Comparison of ENCODE assay signal across 14 mouse cellular contexts in the genomic region with DNA sequence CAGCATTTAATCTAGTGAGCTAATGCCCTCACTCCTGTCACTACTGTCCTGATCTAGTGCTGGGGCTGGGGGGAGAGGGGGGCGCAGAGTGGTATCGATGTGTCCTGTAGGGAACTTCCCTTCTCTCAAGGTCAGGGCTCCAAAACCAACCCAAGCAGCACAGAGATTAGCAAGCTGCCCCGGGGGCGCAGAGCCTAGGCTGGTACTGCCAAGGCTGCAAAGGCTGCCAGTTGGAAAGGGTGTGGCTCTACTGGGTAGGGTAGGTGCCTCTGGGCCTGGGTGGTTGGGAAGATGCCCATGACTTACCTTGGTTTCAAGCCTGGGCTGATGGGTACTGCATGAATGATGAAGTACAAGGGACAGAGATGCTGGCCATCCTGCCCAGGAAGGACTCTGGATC. TPM values are rescaled to one million over a fixed set of nuclear protein-coding genes. Genes with fewer than 3 reads are reported as not detected.
DNase-seq lines count a peak whose midpoint lies in the region; ATAC-seq and TF ChIP-seq lines count a peak whose summit lies in the region.
"Had no signal": no experiment of that assay in that cellular context is flagged by ENCODE, and none has a peak within 500 bp of the region (broad histone marks: within the 10 kb centered on the region; RNA-seq: fewer than 3 reads in every experiment).

No protein-coding gene starts in this region.

- no peak overlapping the region for H3K27ac ChIP-seq in heart, embryonic 14.5 days (replicated peaks in 1 of 2; ENCODE audit: control insufficient read depth in 1 of 2, insufficient read depth in 1 of 2, low read depth in 2 of 2, low read length in 2 of 2)
- H3K27ac ChIP-seq in lung, embryonic 14.5 days (ENCODE audit: low read depth), result no peak overlapping the region
- no peak overlapping the region for H3K27ac ChIP-seq in limb, embryonic 11.5 days (replicated peaks; ENCODE audit: low read depth, low read length)
- H3K27ac ChIP-seq: hindbrain, embryonic 15.5 days; layer of hippocampus, adult 2 months; stomach, embryonic 15.5 days had no signal

- H3K4me2 ChIP-seq in heart, embryonic 14.5 days (ENCODE audit: low read length), result no peak overlapping the region
- H3K4me2 ChIP-seq in lung, embryonic 14.5 days, result peak overlapping the region; percentile 63; the same call in 1 of the 2 replicates
- H3K4me2 ChIP-seq in limb, embryonic 11.5 days (ENCODE audit: low read depth, severe bottlenecking), result 0 out of 2 replicates have a peak overlapping the region, but pooled peaks have one; percentile 4

- peak overlapping the region; percentile 21; the same call in 1 of the 2 replicates for H3K9ac ChIP-seq in heart, embryonic 14.5 days (ENCODE audit: low read length)
- no peak overlapping the region for H3K9ac ChIP-seq in lung, embryonic 14.5 days
- no peak overlapping the region for H3K9ac ChIP-seq in limb, embryonic 11.5 days (ENCODE audit: low read length)
- H3K9ac ChIP-seq: stomach, embryonic 15.5 days had no signal

- no peak for ATAC-seq in heart, embryonic 14.5 days (ENCODE audit: insufficient number of reproducible peaks, insufficient read depth, low FRiP score, low read depth)
- no peak for ATAC-seq in lung, embryonic 14.5 days (ENCODE audit: insufficient read depth)
- ATAC-seq in G1E (ENCODE audit: extremely low read depth, insufficient number of reproducible peaks, low FRiP score, poor library complexity, severe bottlenecking), result no peak
- ATAC-seq in limb, embryonic 11.5 days (ENCODE audit: insufficient number of reproducible peaks, low FRiP score, low TSS enrichment, low read depth), result no peak

- peaks cover 25% of the 10 kb centered on the region for H3K36me3 ChIP-seq in heart, embryonic 14.5 days (ENCODE audit: control insufficient read depth, insufficient read depth, low read length)
- peaks cover 19% of the 10 kb centered on the region for H3K36me3 ChIP-seq in lung, embryonic 14.5 days (ENCODE audit: insufficient read depth)
- peaks cover 44% of the 10 kb centered on the region for H3K36me3 ChIP-seq in G1E (replicated peaks)
- H3K36me3 ChIP-seq in limb, embryonic 11.5 days (ENCODE audit: control insufficient read depth, insufficient read depth, low read length), result peaks cover 3% of the 10 kb centered on the region; the same call in 1 of the 2 replicates

- no peaks in the 10 kb centered on the region for H3K9me3 ChIP-seq in heart, embryonic 14.5 days (ENCODE audit: control insufficient read depth, low read length)
- H3K9me3 ChIP-seq in lung, embryonic 14.5 days (ENCODE audit: low read depth, low read length), result no peaks in the 10 kb centered on the region
- H3K9me3 ChIP-seq in G1E (replicated peaks), result peaks cover 10% of the 10 kb centered on the region
- no peaks in the 10 kb centered on the region for H3K9me3 ChIP-seq in limb, embryonic 11.5 days (ENCODE audit: control insufficient read depth, low read length)
- H3K9me3 ChIP-seq: hindbrain, embryonic 15.5 days; stomach, embryonic 15.5 days had no signal

- intact Hi-C loops in left cerebral cortex, postnatal 36 days (cut with DNase I), result no loop called here

- no peak for TF ChIP-seq CTCF in lung, embryonic 14.5 days (IDR thresholded peaks at IDR 0.05; ENCODE audit: low read depth)
- TF ChIP-seq CTCF in G1E (IDR thresholded peaks at IDR 0.05; ENCODE audit: low read depth, low read length), result no peak

- H3K4me1 ChIP-seq in heart, embryonic 14.5 days (ENCODE audit: control insufficient read depth in 2 of 2, insufficient read depth in 2 of 2, low read length in 2 of 2), result peaks cover 23 to 24% of the 10 kb centered on the region in 2 experiments
- H3K4me1 ChIP-seq in lung, embryonic 14.5 days (ENCODE audit: insufficient read depth), result peaks cover 9% of the 10 kb centered on the region
- peaks cover 41% of the 10 kb centered on the region for H3K4me1 ChIP-seq in G1E (ENCODE audit: insufficient read depth, low read depth, low read length)
- H3K4me1 ChIP-seq in limb, embryonic 11.5 days (ENCODE audit: control insufficient read depth, insufficient read depth, low read length), result peaks cover 5% of the 10 kb centered on the region; the same call in 1 of the 2 replicates

- no peaks in the 10 kb centered on the region for H3K27me3 ChIP-seq in heart, embryonic 14.5 days (ENCODE audit: control insufficient read depth, insufficient read depth, low read length)
- no peaks in the 10 kb centered on the region for H3K27me3 ChIP-seq in lung, embryonic 14.5 days (ENCODE audit: insufficient read depth, low read length)
- no peaks in the 10 kb centered on the region for H3K27me3 ChIP-seq in G1E (ENCODE audit: insufficient read depth, low read length)
- no peaks in the 10 kb centered on the region for H3K27me3 ChIP-seq in limb, embryonic 11.5 days (ENCODE audit: control insufficient read depth, insufficient read depth, low read length)
- H3K27me3 ChIP-seq: hindbrain, embryonic 15.5 days; stomach, embryonic 15.5 days had no signal

- no peak for DNase-seq in heart, adult 9 months (ENCODE audit: low spot score in 2 of 2)
- no peak for DNase-seq in lung, embryonic 14.5 days
- no peak for DNase-seq in lung, postnatal 10 days
- no peak for DNase-seq in G1E (ENCODE audit: low spot score)
- DNase-seq in limb, embryonic 11.5 days (ENCODE audit: low spot score), result no peak
- no peak for DNase-seq in left cerebral cortex, postnatal 36 days (ENCODE audit: low spot score in 2 of 2)
- DNase-seq: cerebellum, adult 2 months; gastrocnemius, postnatal 36 days; left cerebral cortex, postnatal 4 days; lung, postnatal 14 days had no signal

- H3K4me3 ChIP-seq in heart, embryonic 14.5 days (ENCODE audit: control insufficient read depth in 1 of 2, insufficient read depth in 1 of 2, low read depth in 1 of 2, low read length in 2 of 2), result no peak overlapping the region
- H3K4me3 ChIP-seq in lung, embryonic 14.5 days (ENCODE audit: low read depth, low read length), result no peak overlapping the region
- H3K4me3 ChIP-seq in G1E (ENCODE audit: low read depth, low read length), result peak overlapping the region; percentile 44; the same call in 1 of the 2 replicates
- no peak overlapping the region for H3K4me3 ChIP-seq in limb, embryonic 11.5 days (ENCODE audit: low read depth, low read length)
- H3K4me3 ChIP-seq: layer of hippocampus, adult 2 months had no signal

- WGBS in heart, embryonic 14.5 days, result 88% methylated on average over 4 of the region's 4 CpGs
- WGBS in lung, embryonic 14.5 days, result 93% methylated on average over 4 of the region's 4 CpGs
- WGBS in limb, embryonic 11.5 days, result 89% methylated on average over 4 of the region's 4 CpGs

RNA-seq across cellular contexts. Expression of a gene that starts 2.4 kb away (rescaled TPM):
- 2,486 and 2,703 TPM in 2 replicates for polyA plus RNA-seq in heart, embryonic 14.5 days (2014; fragmentation: Nextera tagmentation; extraction: Ambion mirVana)
- polyA plus RNA-seq in lung, embryonic 14.5 days (2014; fragmentation: Nextera tagmentation; extraction: Ambion mirVana), result 2,116 and 2,356 TPM in 2 replicates
- total RNA-seq in G1E (2014; fragmentation: Nextera tagmentation), result 554 and 596 TPM in 2 replicates
- 1,557 and 1,874 TPM in 2 replicates for total RNA-seq in G1E (2017)
- polyA plus RNA-seq in G1E (2012), result 5,079 and 5,707 TPM in 2 replicates
- polyA plus RNA-seq in limb, embryonic 11.5 days (2014; fragmentation: Nextera tagmentation; extraction: Ambion mirVana), result 2,626 and 2,699 TPM in 2 replicates
- 100 to 1,000 TPM; 506 to 546 TPM for total RNA-seq in left cerebral cortex, postnatal 36 days (2021)

RNA-seq across cellular contexts. Expression of a gene that starts 20.4 kb away (rescaled TPM):
- 12.6 and 13.5 TPM in 2 replicates for polyA plus RNA-seq in heart, embryonic 14.5 days (2014; fragmentation: Nextera tagmentation; extraction: Ambion mirVana)
- polyA plus RNA-seq in lung, embryonic 14.5 days (2014; fragmentation: Nextera tagmentation; extraction: Ambion mirVana), result 28.0 and 29.8 TPM in 2 replicates
- total RNA-seq in G1E (2014; fragmentation: Nextera tagmentation), result 49.2 and 57.0 TPM in 2 replicates
- 68.9 and 87.8 TPM in 2 replicates for total RNA-seq in G1E (2017)
- 8.7 and 12.2 TPM in 2 replicates for polyA plus RNA-seq in G1E (2012)
- 7.8 and 9.5 TPM in 2 replicates for polyA plus RNA-seq in limb, embryonic 11.5 days (2014; fragmentation: Nextera tagmentation; extraction: Ambion mirVana)
- 1 to 10 TPM; 4.8 to 5.0 TPM for total RNA-seq in left cerebral cortex, postnatal 36 days (2021)

RNA-seq across cellular contexts. Expression of a gene that starts 35.3 kb away (rescaled TPM):
- not detected in 2 replicates for polyA plus RNA-seq in heart, embryonic 14.5 days (2014; fragmentation: Nextera tagmentation; extraction: Ambion mirVana)
- polyA plus RNA-seq in lung, embryonic 14.5 days (2014; fragmentation: Nextera tagmentation; extraction: Ambion mirVana), result not detected in 2 replicates
- total RNA-seq in G1E (2014; fragmentation: Nextera tagmentation) (not detected in 2 replicates), G1E (2017) (not detected in 2 replicates)
- not detected in 2 replicates for polyA plus RNA-seq in G1E (2012)
- polyA plus RNA-seq in limb, embryonic 11.5 days (2014; fragmentation: Nextera tagmentation; extraction: Ambion mirVana), result not detected in 2 replicates
- total RNA-seq in left cerebral cortex, postnatal 36 days (2021), result not detected
- total RNA-seq: gastrocnemius, postnatal 36 days; layer of hippocampus, adult 2 months; left cerebral cortex, postnatal 4 days had no signal
- polyA plus RNA-seq: cerebellum, adult 2 months; hindbrain, embryonic 15.5 days; stomach, embryonic 15.5 days had no signal

RNA-seq across cellular contexts. Expression of a gene that starts 35.6 kb away (rescaled TPM):
- polyA plus RNA-seq in heart, embryonic 14.5 days (2014; fragmentation: Nextera tagmentation; extraction: Ambion mirVana), result 1.1 and 1.7 TPM in 2 replicates
- polyA plus RNA-seq in lung, embryonic 14.5 days (2014; fragmentation: Nextera tagmentation; extraction: Ambion mirVana), result 1.9 and 2.0 TPM in 2 replicates
- not detected in 2 replicates for total RNA-seq in G1E (2014; fragmentation: Nextera tagmentation)
- 0.22 TPM in 1 of 2 replicates, not detected in the other for total RNA-seq in G1E (2017)
- not detected in 2 replicates for polyA plus RNA-seq in G1E (2012)
- 3.8 and 3.9 TPM in 2 replicates for polyA plus RNA-seq in limb, embryonic 11.5 days (2014; fragmentation: Nextera tagmentation; extraction: Ambion mirVana)
- total RNA-seq in left cerebral cortex, postnatal 36 days (2021), result 1 to 10 TPM; 3.3 to 3.8 TPM
- total RNA-seq: gastrocnemius, postnatal 36 days had no signal

RNA-seq across cellular contexts. Expression of a gene that starts 59.2 kb away (rescaled TPM):
- polyA plus RNA-seq in heart, embryonic 14.5 days (2014; fragmentation: Nextera tagmentation; extraction: Ambion mirVana), result 8.6 and 13.5 TPM in 2 replicates
- polyA plus RNA-seq in lung, embryonic 14.5 days (2014; fragmentation: Nextera tagmentation; extraction: Ambion mirVana), result 23.5 and 24.8 TPM in 2 replicates
- total RNA-seq in G1E (2014; fragmentation: Nextera tagmentation) (not detected in 2 replicates), G1E (2017) (0.22 and 1.9 TPM in 2 replicates)
- 0.07 TPM in 1 of 2 replicates, not detected in the other for polyA plus RNA-seq in G1E (2012)
- 4.4 and 5.5 TPM in 2 replicates for polyA plus RNA-seq in limb, embryonic 11.5 days (2014; fragmentation: Nextera tagmentation; extraction: Ambion mirVana)
- total RNA-seq in left cerebral cortex, postnatal 36 days (2021), result 10 to 100 TPM in 1 of 2 experiments, 1 to 10 TPM in 1; 6.2 to 11.4 TPM
